Mouse (Mus musculus) kidney, postnatal 4 days (tissue): Measurements from ENCODE around the gene C1qtnf7.

Experiments
- DNase-seq, 2 experiments: peaks; one replicate each; pipeline ENCODE4 v3.0.0; 2021; ENCODE audit warnings: mixed read lengths in 2 of 2

C1qtnf7 gene

DNA sequence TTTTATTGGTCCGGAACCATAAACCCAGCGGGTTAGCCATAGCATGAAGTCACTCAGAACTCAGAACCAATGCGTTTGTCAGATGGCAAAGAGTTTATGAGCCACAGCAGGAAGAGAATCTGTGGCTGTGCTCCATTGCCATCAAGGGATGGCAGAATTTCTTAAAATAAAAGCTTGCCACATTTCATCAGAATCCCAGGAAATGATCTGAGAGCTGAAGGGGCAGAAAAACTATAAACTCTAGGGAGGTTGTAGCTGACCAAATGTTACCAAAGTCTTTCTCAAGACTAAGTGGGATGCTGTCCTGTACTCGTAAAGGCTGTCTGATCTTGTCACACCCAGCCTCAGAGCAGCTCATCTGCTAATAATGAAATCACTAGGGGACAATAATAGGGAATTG, 110.1 kb downstream of the C1qtnf7 start:
- no peak for DNase-seq

GRCm38 (mm10) chr5:43634071-43634601, 118.8 kb downstream of the C1qtnf7 start:
- no peak for DNase-seq

- DNase-seq = peak in 1 of 2 experiments; percentile 11
Measured at GRCm38 (mm10) chr5:43634602-43635081, 119.3 kb downstream of the C1qtnf7 start.

DNA sequence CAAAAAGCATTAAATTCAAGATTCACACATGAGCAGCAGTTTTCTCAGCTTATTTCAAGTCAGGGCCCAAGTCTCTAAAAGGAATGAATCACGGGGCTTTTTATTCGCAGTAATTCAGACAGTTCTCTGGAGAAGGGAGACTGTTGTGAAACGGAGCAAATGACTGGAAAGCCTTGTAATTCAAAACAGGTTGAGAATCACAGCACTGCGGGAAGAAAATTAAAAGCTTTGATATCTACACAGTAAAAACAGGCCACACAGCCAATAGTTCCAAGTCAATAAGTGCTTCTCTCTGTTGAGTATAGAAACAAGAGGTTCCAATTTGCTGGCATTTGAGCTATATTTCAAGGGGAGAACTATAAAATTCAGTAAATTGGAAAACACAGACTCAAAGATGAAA, 129.7 kb downstream of the C1qtnf7 start:
- no peak for DNase-seq

GRCm38 (mm10) chr5:43647098-43647774, 131.9 kb downstream of the C1qtnf7 start:
- DNase-seq = no peak

DNA sequence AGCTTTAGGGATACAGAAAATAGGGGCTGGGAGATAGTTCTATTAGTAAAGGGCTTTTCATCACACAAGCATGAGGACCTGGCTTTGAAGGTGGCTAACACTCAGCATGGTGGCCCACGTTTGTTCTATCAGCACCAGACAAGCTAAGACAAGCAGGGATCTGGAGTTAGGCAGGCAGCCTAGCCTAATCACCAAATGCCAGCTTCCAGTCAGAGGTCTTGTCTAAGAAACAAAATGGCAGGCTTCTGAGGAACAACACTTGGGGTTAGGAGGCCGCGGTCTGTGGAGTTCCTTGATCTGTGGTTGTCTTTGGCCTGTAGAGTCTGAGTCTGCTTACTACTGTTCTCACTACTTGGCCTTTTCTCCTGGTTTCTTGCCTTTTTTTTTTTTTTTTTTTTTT, 146.2 kb downstream of the C1qtnf7 start:
- DNase-seq = no peak

GRCm38 (mm10) chr5:43661997-43662961, 146.9 kb downstream of the C1qtnf7 start, which contains the start of gene Cc2d2a:
Gene Cc2d2a (plus strand): TSS chr5:43662346.
- peak; percentile 62 to 70 for DNase-seq

DNA sequence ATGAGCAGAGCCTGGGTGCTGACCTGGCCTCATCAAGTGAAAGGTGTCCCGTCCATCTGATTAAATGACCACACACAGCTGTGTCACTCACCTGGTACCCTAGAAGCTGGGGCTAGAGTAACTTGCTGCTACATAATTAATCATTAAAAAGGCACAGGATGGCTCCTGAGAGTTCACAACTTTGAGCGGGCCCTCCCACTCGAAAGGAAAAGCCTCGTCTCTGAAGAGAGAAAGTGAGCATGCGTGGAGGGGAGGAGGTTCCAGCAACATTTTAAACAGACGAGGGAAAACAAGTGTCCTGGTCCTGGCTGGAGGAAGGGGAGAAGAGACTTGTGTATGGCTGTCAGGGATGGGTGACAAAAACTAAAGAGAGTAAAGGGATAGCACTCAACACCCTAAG, 148.2 kb downstream of the C1qtnf7 start:
- peak; percentile 23 to 51 for DNase-seq

DNA sequence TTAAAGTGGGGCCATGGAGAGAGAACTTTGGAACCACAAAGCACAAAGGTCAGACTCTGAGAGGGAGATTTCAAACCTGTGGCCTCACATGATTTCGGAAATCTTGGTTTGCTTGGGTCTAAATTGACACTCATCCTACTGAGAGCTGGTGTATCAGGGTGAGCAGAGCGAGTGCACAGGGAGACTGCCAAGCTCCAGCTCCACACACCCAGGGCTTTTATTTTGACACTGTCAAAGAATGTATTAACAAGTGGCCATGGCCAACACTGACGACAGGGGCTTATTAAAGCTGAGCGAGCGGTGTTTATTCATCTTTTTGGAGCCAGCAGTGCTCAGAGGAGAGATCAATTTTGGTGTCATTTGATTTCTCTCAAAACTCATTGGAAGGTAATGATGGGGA, 149.8 kb downstream of the C1qtnf7 start:
- peak; percentile 25 to 35 for DNase-seq
